Mouse (Mus musculus) CH12.LX (cell line): Measurements from ENCODE around the gene 6430548M08Rik. TPM values are rescaled to one million over a fixed set of nuclear protein-coding genes. Genes with fewer than 3 reads are reported as not detected.

Experiments used
- DNase-seq: peaks from one replicate; pipeline ENCODE4 v3.0.0-alpha.2; 2013; ENCODE audit errors: extremely low read depth
- H3K27ac ChIP-seq: 2 replicates; pipeline ENCODE4 v1.5.1; 2012; ENCODE audit warnings: low read depth, mild to moderate bottlenecking, control low read depth, moderate library complexity; ENCODE audit not compliant: insufficient read depth
- H3K27me3 ChIP-seq: replicated peaks from 2 replicates; pipeline ENCODE3; 2012; ENCODE audit warnings: inconsistent platforms
- H3K36me3 ChIP-seq, 2 experiments: replicated peaks in 1 of 2; 2 replicates each; pipeline versions ENCODE3 to v1.6.1; 2012; ENCODE audit warnings: inconsistent platforms in 1 of 2, low read length in 1 of 2, mild to moderate bottlenecking in 1 of 2, mixed read lengths in 1 of 2, moderate library complexity in 1 of 2; ENCODE audit not compliant: control insufficient read depth in 1 of 2, insufficient read depth in 1 of 2
- H3K4me1 ChIP-seq, 2 experiments: 2 replicates each; pipeline ENCODE4 v1.6.1; 2012; ENCODE audit warnings: inconsistent platforms in 1 of 2, moderate library complexity in 1 of 2; ENCODE audit not compliant: insufficient read depth in 2 of 2, control insufficient read depth in 1 of 2
- H3K4me2 ChIP-seq: 2 replicates; pipeline ENCODE4 v1.6.1; 2012; ENCODE audit warnings: low read depth, mild to moderate bottlenecking, control low read depth; ENCODE audit not compliant: poor library complexity, insufficient read depth, severe bottlenecking
- H3K4me3 ChIP-seq, 3 experiments: fragments of 150-350 bp in 1 of 3; sonication (generic) in 1 of 3; replicated peaks in 1 of 3; 2 replicates each; pipeline versions ENCODE3 to v1.5.1; 2011 to 2012; ENCODE audit warnings: low read depth in 2 of 3, low read length in 2 of 3, mild to moderate bottlenecking in 2 of 3, moderate library complexity in 2 of 3, control low read depth in 1 of 3, improper control_type of control experiment in 1 of 3, inconsistent platforms in 1 of 3, mixed read lengths in 1 of 3; ENCODE audit not compliant: poor library complexity in 1 of 3
- H3K79me2 ChIP-seq: replicated peaks from 2 replicates; pipeline ENCODE4 v1.6.1; 2012; ENCODE audit warnings: mild to moderate bottlenecking, moderate library complexity; ENCODE audit not compliant: control insufficient read depth, poor library complexity, insufficient read depth, severe bottlenecking; ENCODE audit errors: extremely low read depth
- H3K9ac ChIP-seq: 2 replicates; pipeline ENCODE4 v1.6.1; 2012; ENCODE audit warnings: low read depth, mild to moderate bottlenecking, control low read depth, moderate library complexity; ENCODE audit not compliant: insufficient read depth
- H3K9me3 ChIP-seq: replicated peaks from 2 replicates; pipeline ENCODE3; 2012; ENCODE audit warnings: low read length, inconsistent platforms, mixed read lengths
- E2F4 ChIP-seq: IDR thresholded peaks from 2 replicates; pipeline ENCODE4 v1.6.1; 2011; ENCODE audit warnings: low read depth, low read length, improper control_type of control experiment; ENCODE audit not compliant: insufficient replicate concordance
- EP300 ChIP-seq: IDR thresholded peaks from 2 replicates; pipeline ENCODE4 v1.6.1; 2011; ENCODE audit warnings: low read length, improper control_type of control experiment
- ETS1 ChIP-seq: conservative IDR thresholded peaks from 2 replicates; pipeline ENCODE4 v1.6.1; 2012; ENCODE audit warnings: low read depth, mild to moderate bottlenecking, inconsistent platforms, low read length, improper control_type of control experiment, moderate library complexity
- GABPA ChIP-seq: IDR thresholded peaks from 2 replicates; pipeline ENCODE4 v1.6.1; 2012; ENCODE audit warnings: low read depth, low read length, improper control_type of control experiment, inconsistent platforms; ENCODE audit not compliant: insufficient replicate concordance
- HCFC1 ChIP-seq: IDR thresholded peaks from 2 replicates; pipeline ENCODE4 v1.6.1; 2012; ENCODE audit warnings: low read depth, mild to moderate bottlenecking, inconsistent platforms, low read length, improper control_type of control experiment
- IRF4 ChIP-seq: IDR thresholded peaks from 2 replicates; pipeline ENCODE4 v1.6.1; 2014; ENCODE audit warnings: low read depth, mild to moderate bottlenecking, inconsistent platforms, low read length, improper control_type of control experiment
- JUND ChIP-seq: conservative IDR thresholded peaks from 2 replicates; pipeline ENCODE4 v1.6.1; 2011; ENCODE audit warnings: low read depth, low read length, improper control_type of control experiment
- MAFK ChIP-seq: IDR thresholded peaks from 2 replicates; pipeline ENCODE4 v1.6.1; 2011; ENCODE audit warnings: low read length, improper control_type of control experiment; ENCODE audit not compliant: insufficient replicate concordance
- MAX ChIP-seq: IDR thresholded peaks from 2 replicates; pipeline ENCODE4 v1.6.1; 2011; ENCODE audit warnings: low read length, improper control_type of control experiment
- MAZ ChIP-seq: IDR thresholded peaks from 2 replicates; pipeline ENCODE4 v1.6.1; 2012; ENCODE audit warnings: low read depth, mild to moderate bottlenecking, inconsistent platforms, low read length, improper control_type of control experiment, moderate library complexity
- MXI1 ChIP-seq: IDR thresholded peaks from 2 replicates; pipeline ENCODE4 v1.6.1; 2011; ENCODE audit warnings: mild to moderate bottlenecking, low read depth, low read length, improper control_type of control experiment
- MYC ChIP-seq: IDR thresholded peaks from 2 replicates; pipeline ENCODE4 v1.6.1; 2011; ENCODE audit warnings: low read depth, mild to moderate bottlenecking, improper control_type of control experiment, low read length
- NELFE ChIP-seq: IDR thresholded peaks from 2 replicates; pipeline ENCODE4 v1.6.1; 2011; ENCODE audit warnings: low read depth, low read length, improper control_type of control experiment
- NRF1 ChIP-seq: IDR thresholded peaks from 2 replicates; pipeline ENCODE4 v1.6.1; 2014; ENCODE audit warnings: low read depth, mild to moderate bottlenecking, inconsistent platforms, low read length, improper control_type of control experiment, moderate library complexity
- PAX5 ChIP-seq: IDR thresholded peaks from 2 replicates; pipeline ENCODE4 v1.6.1; 2012; ENCODE audit warnings: low read length, inconsistent platforms, mixed read lengths
- POLR2AphosphoS2 ChIP-seq: IDR thresholded peaks from 2 replicates; pipeline ENCODE4 v1.6.1; 2011; ENCODE audit warnings: low read depth, low read length, improper control_type of control experiment
- RAD21 ChIP-seq: IDR thresholded peaks from 2 replicates; pipeline ENCODE4 v1.6.1; 2011; ENCODE audit warnings: low read depth, mild to moderate bottlenecking, low read length, improper control_type of control experiment, moderate library complexity
- RCOR1 ChIP-seq: conservative IDR thresholded peaks from 2 replicates; pipeline ENCODE4 v1.6.1; 2012; ENCODE audit warnings: low read depth, mild to moderate bottlenecking, inconsistent platforms, low read length, improper control_type of control experiment
- UBTF ChIP-seq: IDR thresholded peaks from 2 replicates; pipeline ENCODE4 v1.6.1; 2012; ENCODE audit warnings: low read depth, mild to moderate bottlenecking, inconsistent platforms, low read length, improper control_type of control experiment, moderate library complexity
- USF1 ChIP-seq: IDR thresholded peaks from 2 replicates; pipeline ENCODE4 v1.6.1; 2014; ENCODE audit warnings: low read depth, mild to moderate bottlenecking, inconsistent platforms, low read length, improper control_type of control experiment
- ZC3H11A ChIP-seq: IDR thresholded peaks from 2 replicates; pipeline ENCODE4 v1.6.1; 2012; ENCODE audit warnings: low read depth, mild to moderate bottlenecking, inconsistent platforms, low read length, improper control_type of control experiment
- ZKSCAN1 ChIP-seq: IDR thresholded peaks from 2 replicates; pipeline ENCODE4 v1.6.1; 2012; ENCODE audit warnings: low read depth, inconsistent platforms, low read length, improper control_type of control experiment, borderline replicate concordance
- ZMIZ1 ChIP-seq: IDR thresholded peaks from 2 replicates; pipeline ENCODE4 v1.6.1; 2012; ENCODE audit warnings: low read depth, mild to moderate bottlenecking, inconsistent platforms, low read length, improper control_type of control experiment
- ZNF384 ChIP-seq: IDR thresholded peaks from 2 replicates; pipeline ENCODE4 v1.6.1; 2012; ENCODE audit warnings: low read depth, low read length, improper control_type of control experiment, inconsistent platforms
- dilution Hi-C: fragments of 300-500 bp; cut with MboI; formaldehyde crosslinking; loops from 2 replicates; pipeline ENCODE4 v1.14.3; 2020; ENCODE audit warnings: low sequenced_read_pairs; ENCODE audit not compliant: extremely low pct_unique_long_range_greater_than_20kb, extremely low pct_ligation_motif_present
- in situ Hi-C: fragments of 300-500 bp; cut with MboI; formaldehyde crosslinking; loops from 3 replicates; pipeline ENCODE4 v1.14.3; 2019; ENCODE audit warnings: low sequenced_read_pairs, low pct_ligation_motif_present, low pct_unique_long_range_greater_than_20kb, mixed read lengths
- polyA plus RNA-seq: library from polyadenylated mRNA; unstranded; fragments of >175 nt; gene quantifications from 2 replicates; pipeline ENCODE4 v1.2.1, GENCODE M21; 2012; ENCODE audit warnings: low read depth; ENCODE audit not compliant: insufficient read length
- total RNA-seq, 2 experiments: library from RNA; depleted of rRNA; stranded (reverse); fragments of 300-350 nt in 1 of 2; fragments of >200 nt in 1 of 2; gene quantifications; 2 replicates each; pipeline ENCODE4 v1.2.3; 2012 to 2014

The 6430548M08Rik gene
- total and polyA plus RNA-seq, 3 experiments: 0.13 TPM; not detected in 2

DNA sequence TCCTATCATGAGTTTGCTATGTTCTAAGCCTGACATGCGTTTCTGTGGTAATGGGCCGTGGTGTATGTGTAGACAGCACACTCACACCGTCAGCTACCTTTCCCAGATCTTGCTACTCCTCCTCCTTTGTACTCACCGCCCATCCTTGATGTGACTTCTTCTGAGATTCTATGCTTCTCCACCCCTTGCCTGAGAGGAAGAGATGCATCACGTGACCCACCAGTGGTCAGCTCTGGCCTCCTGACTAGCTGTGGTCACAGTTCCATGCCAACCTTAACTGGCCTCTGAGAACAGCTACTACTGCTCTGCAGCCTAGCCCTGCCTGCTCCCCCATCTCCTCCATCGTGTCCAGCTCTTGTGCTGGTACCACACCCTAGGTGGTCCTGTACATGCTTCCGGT, 21.7 kb downstream of the 6430548M08Rik start:
- peaks cover 92% of the 10 kb centered on the region for H3K27me3 ChIP-seq
- no peak for DNase-seq
- dilution Hi-C loops: no loop called here
- H3K4me3 ChIP-seq: no peak overlapping the region
- no peaks in the 10 kb centered on the region for H3K4me1 ChIP-seq
- peaks cover 3% of the 10 kb centered on the region for H3K9me3 ChIP-seq
- no peak for TF ChIP-seq EP300
- peak; percentile 5; the same call in 1 of the 2 replicates for TF ChIP-seq USF1
- H3K27ac ChIP-seq: no peak overlapping the region
- in situ Hi-C loops: no loop called here
- H3K79me2 ChIP-seq: no peaks in the 10 kb centered on the region
- H3K9ac ChIP-seq: no peak overlapping the region
- no peak overlapping the region for H3K4me2 ChIP-seq
- no peaks in the 10 kb centered on the region for H3K36me3 ChIP-seq

DNA sequence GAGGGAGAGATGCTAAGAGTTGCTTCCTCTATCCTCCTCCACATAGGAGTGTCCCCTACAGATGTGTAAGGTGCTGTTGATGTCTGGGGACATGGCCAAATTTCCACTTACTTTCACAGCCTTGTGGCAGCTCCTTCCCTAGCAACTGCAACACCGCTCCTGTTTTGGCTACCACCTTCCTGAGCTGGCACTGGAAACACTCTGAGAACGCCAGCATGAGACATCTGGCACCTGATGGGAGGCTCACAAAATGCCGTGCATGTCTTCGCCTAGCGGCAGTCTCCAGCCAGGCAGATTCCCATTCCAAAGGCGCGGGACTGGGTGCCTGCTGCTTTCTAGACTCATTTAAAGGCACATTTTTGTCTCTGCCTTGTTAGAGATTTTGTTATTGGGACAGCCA, 22.7 kb downstream of the 6430548M08Rik start:
- no peaks in the 10 kb centered on the region for H3K4me1 ChIP-seq
- dilution Hi-C loops: no loop called here

DNA sequence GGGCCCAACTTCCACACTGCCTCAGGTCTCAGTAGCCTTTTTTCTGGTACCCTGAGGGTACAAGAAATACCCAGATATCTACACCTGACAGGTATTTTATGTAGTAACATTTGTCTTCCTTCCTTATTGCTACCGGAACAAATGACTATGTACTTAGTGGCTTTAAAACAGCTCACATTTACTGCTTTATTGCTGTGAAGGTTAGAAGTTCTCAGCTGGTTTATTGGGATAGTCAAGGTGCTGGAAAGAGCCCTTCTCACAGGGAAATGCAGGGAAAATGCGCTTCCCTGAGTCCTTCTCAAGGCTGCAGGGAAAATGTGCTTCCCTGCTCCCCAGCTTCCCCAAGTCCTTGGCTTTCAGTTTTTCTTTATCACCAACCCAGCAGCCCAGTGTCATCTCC, 25.0 kb downstream of the 6430548M08Rik start:
- dilution Hi-C loops: no loop called here

More for the DNA sequence above, 22.7 kb downstream of the 6430548M08Rik start:
- Histone ChIP-seq H3K4me3 (no peak overlapping the region), H3K9ac (no peak overlapping the region), H3K27ac (no peak overlapping the region), H3K79me2 (no peaks in the 10 kb centered on the region), H3K4me2 (no peak overlapping the region), H3K9me3 (peaks cover 3% of the 10 kb centered on the region), H3K36me3 (no peaks in the 10 kb centered on the region), H3K27me3 (peaks cover 92% of the 10 kb centered on the region)
- in situ Hi-C loops: no loop called here
- no peak for DNase-seq
- TF ChIP-seq RAD21: no peak
- no peak for TF ChIP-seq MXI1
- no peak for TF ChIP-seq NRF1
- no peak for TF ChIP-seq POLR2AphosphoS2
- no peak for TF ChIP-seq MAFK
- TF ChIP-seq HCFC1: no peak

More for the DNA sequence above, 25.0 kb downstream of the 6430548M08Rik start:
- in situ Hi-C loops: no loop called here
- H3K4me1 ChIP-seq: no peaks in the 10 kb centered on the region
- TF ChIP-seq MAZ: no peak
- TF ChIP-seq UBTF: no peak
- TF ChIP-seq ZC3H11A: no peak
- TF ChIP-seq ZNF384: no peak
- TF ChIP-seq E2F4: no peak
- no peak for TF ChIP-seq MYC
- no peak for TF ChIP-seq GABPA
- TF ChIP-seq IRF4: no peak
- no peak for TF ChIP-seq ZMIZ1
- no peak for TF ChIP-seq ETS1
- no peak for TF ChIP-seq NELFE
- no peak for TF ChIP-seq PAX5
- TF ChIP-seq MAFK: no peak
- no peak for TF ChIP-seq MXI1
- no peak for TF ChIP-seq MAX
- TF ChIP-seq RAD21: no peak
- no peak for TF ChIP-seq ZKSCAN1
- TF ChIP-seq JUND: no peak
- no peak for TF ChIP-seq RCOR1
- TF ChIP-seq EP300: no peak
- no peak overlapping the region for H3K27ac ChIP-seq
- H3K79me2 ChIP-seq: no peaks in the 10 kb centered on the region
- H3K9me3 ChIP-seq: peaks cover 3% of the 10 kb centered on the region
- H3K4me3 ChIP-seq: no peak overlapping the region
- no peak for DNase-seq
- no peak overlapping the region for H3K9ac ChIP-seq
- no peaks in the 10 kb centered on the region for H3K36me3 ChIP-seq
- H3K27me3 ChIP-seq: peaks cover 88% of the 10 kb centered on the region
- no peak overlapping the region for H3K4me2 ChIP-seq
